Mouse (Mus musculus) heart, embryonic 14.5 days (tissue): ENCODE data around the gene D630045J12Rik. TPM values are rescaled to one million over a fixed set of nuclear protein-coding genes. Genes with fewer than 3 reads are reported as not detected.
A peak's percentile ranks its signal among the peaks of the same experiment; 100 is the strongest.

Experiments
- ATAC-seq: fragments of 200-750 bp; cut with Nextera tagmentation; 2 replicates; pipeline ENCODE4 v1.8.0; 2017; ENCODE audit warnings: low read depth, moderate TSS enrichment; ENCODE audit not compliant: insufficient number of reproducible peaks, insufficient read depth, low FRiP score
- H3K27ac ChIP-seq, 2 experiments: fragments of 200-500 bp in 1 of 2; fragments of 300-500 bp in 1 of 2; sonication (generic) in 1 of 2; replicated peaks in 1 of 2; 2 replicates each; pipeline ENCODE4 v1.5.1; 2012 to 2014; ENCODE audit warnings: low read depth in 2 of 2, low read length in 2 of 2, control low read depth in 1 of 2, mild to moderate bottlenecking in 1 of 2, mixed read lengths in 1 of 2; ENCODE audit not compliant: control insufficient read depth in 1 of 2, insufficient read depth in 1 of 2
- H3K27me3 ChIP-seq: fragments of 300-500 bp; sonication (generic); 2 replicates; pipeline ENCODE4 v1.6.1; 2014; ENCODE audit warnings: mild to moderate bottlenecking, low read length, control low read depth; ENCODE audit not compliant: control insufficient read depth, insufficient read depth
- H3K36me3 ChIP-seq: fragments of 300-500 bp; sonication (generic); 2 replicates; pipeline ENCODE4 v1.6.1; 2014; ENCODE audit warnings: mild to moderate bottlenecking, control low read depth, low read length, mixed read lengths; ENCODE audit not compliant: control insufficient read depth, insufficient read depth
- H3K4me1 ChIP-seq, 2 experiments: fragments of 200-500 bp in 1 of 2; fragments of 300-500 bp in 1 of 2; sonication (generic) in 1 of 2; 2 replicates each; pipeline ENCODE4 v1.6.1; 2012 to 2014; ENCODE audit warnings: low read length in 2 of 2, control low read depth in 1 of 2, mixed read lengths in 1 of 2; ENCODE audit not compliant: control insufficient read depth in 2 of 2, insufficient read depth in 2 of 2
- H3K4me2 ChIP-seq: fragments of 300-500 bp; sonication (generic); 2 replicates; pipeline ENCODE4 v1.6.1; 2014; ENCODE audit warnings: mild to moderate bottlenecking, low read length
- H3K4me3 ChIP-seq, 2 experiments: fragments of 200-500 bp in 1 of 2; fragments of 300-500 bp in 1 of 2; sonication (generic) in 1 of 2; 2 replicates each; pipeline ENCODE4 v1.5.1; 2012 to 2014; ENCODE audit warnings: low read length in 2 of 2, mild to moderate bottlenecking in 2 of 2, control low read depth in 1 of 2, low read depth in 1 of 2, moderate library complexity in 1 of 2; ENCODE audit not compliant: control insufficient read depth in 1 of 2, insufficient read depth in 1 of 2
- H3K9ac ChIP-seq: fragments of 300-500 bp; sonication (generic); 2 replicates; pipeline ENCODE4 v1.6.1; 2014; ENCODE audit warnings: mild to moderate bottlenecking, low read length
- H3K9me3 ChIP-seq: fragments of 300-500 bp; sonication (generic); 2 replicates; pipeline ENCODE4 v1.6.1; 2016; ENCODE audit warnings: low read length, control low read depth; ENCODE audit not compliant: control insufficient read depth
- WGBS: fragments of 180-500 bp; shearing (Covaris S2); extraction: QIAGEN DNeasy Blood & Tissue Kit; methylation state at CpG from one replicate; pipeline ENCODE4 v1.1.7; 2014; 5-methylcytosine and 5-hydroxymethylcytosine counted together
- polyA plus RNA-seq: library from polyadenylated mRNA; unstranded; fragments of >200 nt; fragmentation: Nextera tagmentation; extraction: Ambion mirVana; gene quantifications from 2 replicates; pipeline ENCODE4 v1.2.1, GENCODE M21; 2014

D630045J12Rik gene
- polyA plus RNA-seq, 1 experiment from 2014 or later, result 1.9 TPM

- Histone ChIP-seq H3K36me3 (no peaks in the 10 kb centered on the region), H3K4me2 (no peak overlapping the region), H3K9me3 (0 out of 2 replicates have a peak, but pooled peaks cover 5% of the 10 kb centered on the region), H3K4me3 (no peak overlapping the region), H3K9ac (no peak overlapping the region), H3K27ac (no peak overlapping the region), H3K27me3 (no peaks in the 10 kb centered on the region), H3K4me1 (no peaks in the 10 kb centered on the region; a peak in 1 of 4 replicates)
- WGBS, result 62% methylated on average over 10 of the region's 10 CpGs
- no peak for ATAC-seq
These were observed 159.1 kb downstream of the D630045J12Rik start for GRCm38 (mm10) chr6:38094701-38095100.

GRCm38 (mm10) chr6:38092539-38092938 is 161.3 kb downstream of the D630045J12Rik start:
- 89% methylated on average over 8 of the region's 8 CpGs for WGBS
- ATAC-seq, result no peak
- H3K9ac ChIP-seq, result no peak overlapping the region
- H3K9me3 ChIP-seq, result 0 out of 2 replicates have a peak, but pooled peaks cover 5% of the 10 kb centered on the region
- H3K4me1 ChIP-seq, result no peaks in the 10 kb centered on the region; a peak in 1 of 4 replicates
- H3K27me3 ChIP-seq, result no peaks in the 10 kb centered on the region
- no peaks in the 10 kb centered on the region for H3K36me3 ChIP-seq
- H3K27ac ChIP-seq, result no peak overlapping the region
- no peak overlapping the region for H3K4me2 ChIP-seq
- no peak overlapping the region for H3K4me3 ChIP-seq

- Histone ChIP-seq H3K27ac (no peak overlapping the region), H3K27me3 (no peaks in the 10 kb centered on the region), H3K4me1 (no peaks in the 10 kb centered on the region), H3K4me2 (no peak overlapping the region), H3K36me3 (no peaks in the 10 kb centered on the region), H3K4me3 (no peak overlapping the region), H3K9me3 (0 out of 2 replicates have a peak, but pooled peaks cover 5% of the 10 kb centered on the region), H3K9ac (no peak overlapping the region)
- WGBS, result 78% methylated on average over 9 of the region's 9 CpGs
- ATAC-seq, result no peak
These were observed 166.4 kb downstream of the D630045J12Rik start for GRCm38 (mm10) chr6:38087242-38088026.

- 46% methylated on average over 4 of the region's 4 CpGs for WGBS
- no peak overlapping the region for H3K27ac ChIP-seq
These were observed 170.6 kb downstream of the D630045J12Rik start for GRCm38 (mm10) chr6:38083204-38083603.

GRCm38 (mm10) chr6:38081727-38082341 is 172.0 kb downstream of the D630045J12Rik start:
- Histone ChIP-seq H3K4me1 (peaks cover 12 to 19% of the 10 kb centered on the region in 2 experiments; a peak in 3 of 4 replicates), H3K4me2 (peak overlapping the region; percentile 22; the same call in 1 of the 2 replicates), H3K27me3 (no peaks in the 10 kb centered on the region), H3K4me3 (no peak overlapping the region), H3K27ac (peak overlapping the region; percentile 56 to 68), H3K9me3 (no peaks in the 10 kb centered on the region), H3K9ac (no peak overlapping the region), H3K36me3 (no peaks in the 10 kb centered on the region)
- WGBS, result 38% methylated on average over 11 of the region's 11 CpGs
- peak; percentile 61 for ATAC-seq

More at GRCm38 (mm10) chr6:38083204-38083603, 170.6 kb downstream of the D630045J12Rik start:
- Histone ChIP-seq H3K4me1 (peaks cover 12 to 19% of the 10 kb centered on the region in 2 experiments; a peak in 3 of 4 replicates), H3K9ac (no peak overlapping the region), H3K4me2 (no peak overlapping the region), H3K36me3 (no peaks in the 10 kb centered on the region), H3K27me3 (no peaks in the 10 kb centered on the region), H3K4me3 (no peak overlapping the region), H3K9me3 (no peaks in the 10 kb centered on the region)
- no peak for ATAC-seq

- Histone ChIP-seq H3K4me2 (no peak overlapping the region), H3K4me3 (no peak overlapping the region), H3K27ac (no peak overlapping the region), H3K36me3 (no peaks in the 10 kb centered on the region), H3K9me3 (no peaks in the 10 kb centered on the region), H3K4me1 (peaks cover 12 to 19% of the 10 kb centered on the region in 2 experiments; a peak in 3 of 4 replicates), H3K9ac (no peak overlapping the region), H3K27me3 (no peaks in the 10 kb centered on the region)
- WGBS, result 40% methylated on average over 4 of the region's 4 CpGs
- no peak for ATAC-seq
These were observed 173.4 kb downstream of the D630045J12Rik start for GRCm38 (mm10) chr6:38080364-38080763.

GRCm38 (mm10) chr6:38073592-38073991 is 180.2 kb downstream of the D630045J12Rik start:
- H3K9ac ChIP-seq, result no peak overlapping the region
- WGBS, result 95% methylated on average over 3 of the region's 3 CpGs
- H3K4me2 ChIP-seq, result no peak overlapping the region
- H3K4me3 ChIP-seq, result no peak overlapping the region
- H3K4me1 ChIP-seq, result peaks cover 2 to 5% of the 10 kb centered on the region in 2 experiments; a peak in 3 of 4 replicates
- ATAC-seq, result no peak
- 0 out of 2 replicates have a peak, but pooled peaks cover 3% of the 10 kb centered on the region for H3K9me3 ChIP-seq
- no peaks in the 10 kb centered on the region for H3K36me3 ChIP-seq
- H3K27me3 ChIP-seq, result no peaks in the 10 kb centered on the region
- H3K27ac ChIP-seq, result no peak overlapping the region
